Mouse (Mus musculus): ENCODE measurements at regions not wholly inside any gene's neighbourhood (a gene's known extent, or its start where the extent isn't known, plus 50 kb on each side); places are given as distances from the start of the nearest gene placed in this dataset.

- TF ChIP-seq CTCF (IDR thresholded peaks at IDR 0.05; ENCODE audit: low read depth, low read length), result no peak
- TF ChIP-seq EP300 (IDR thresholded peaks at IDR 0.05; ENCODE audit: insufficient read depth, low read depth, low read length), result no peak
- no peak for TF ChIP-seq POLR2A (IDR thresholded peaks at IDR 0.05; ENCODE audit: insufficient read depth, low read length)
- no peaks in the 10 kb centered on the region for H3K36me3 ChIP-seq (ENCODE audit: control insufficient read depth, insufficient read depth, low read length, poor library complexity, severe bottlenecking)
These were observed 54.7 kb downstream of the Spry2 start for GRCm38 (mm10) chr14:105841888-105842287.

DNA sequence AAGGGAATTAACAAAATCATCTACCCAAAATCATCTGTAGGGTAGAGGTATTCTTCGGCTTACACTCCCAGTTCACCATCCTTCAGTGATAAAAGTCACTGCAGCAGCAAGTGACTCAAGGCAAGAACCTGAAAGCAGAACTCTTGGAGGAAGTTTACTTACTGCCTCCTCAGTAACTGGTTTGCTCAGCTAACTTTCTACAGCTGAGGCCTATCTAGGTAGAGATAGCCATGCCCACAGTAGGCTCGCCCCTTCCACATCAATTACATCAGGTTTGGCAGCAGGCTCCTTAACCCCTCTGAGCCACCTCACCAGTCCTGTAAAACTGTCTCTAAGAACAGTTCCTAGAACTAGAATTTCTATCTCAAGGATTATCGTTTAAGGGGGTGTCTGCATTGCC is 59.1 kb downstream of the Spry2 start:
- Histone ChIP-seq H3K9ac (ENCODE audit: low read depth, poor library complexity, severe bottlenecking) (no peak overlapping the region), H3K4me1 (ENCODE audit: control insufficient read depth, insufficient read depth, low read length) (no peaks in the 10 kb centered on the region), H3K4me3 (ENCODE audit: low read depth, low read length) (no peak overlapping the region), H3K27ac (ENCODE audit: insufficient read depth, low read length) (no peak overlapping the region), H3K9me3 (replicated peaks; ENCODE audit: control insufficient read depth, insufficient read depth, low read length, poor library complexity, severe bottlenecking) (no peaks in the 10 kb centered on the region), H3K27me3 (ENCODE audit: control insufficient read depth, insufficient read depth, low read length, poor library complexity, severe bottlenecking) (no peaks in the 10 kb centered on the region), H3K36me3 (ENCODE audit: control insufficient read depth, insufficient read depth, low read length, poor library complexity, severe bottlenecking) (no peaks in the 10 kb centered on the region)
- TF ChIP-seq POLR2A (IDR thresholded peaks at IDR 0.05; ENCODE audit: insufficient read depth, low read length), result no peak
- no peak for TF ChIP-seq CTCF (IDR thresholded peaks at IDR 0.05; ENCODE audit: low read depth, low read length)
- TF ChIP-seq EP300 (IDR thresholded peaks at IDR 0.05; ENCODE audit: insufficient read depth, low read depth, low read length), result no peak

More at GRCm38 (mm10) chr14:105841888-105842287, 54.7 kb downstream of the Spry2 start:
- Histone ChIP-seq H3K9ac (ENCODE audit: low read depth, poor library complexity, severe bottlenecking) (no peak overlapping the region), H3K4me1 (ENCODE audit: control insufficient read depth, insufficient read depth, low read length) (no peaks in the 10 kb centered on the region), H3K27ac (ENCODE audit: insufficient read depth, low read length) (no peak overlapping the region), H3K4me3 (ENCODE audit: low read depth, low read length) (no peak overlapping the region), H3K9me3 (replicated peaks; ENCODE audit: control insufficient read depth, insufficient read depth, low read length, poor library complexity, severe bottlenecking) (no peaks in the 10 kb centered on the region), H3K27me3 (ENCODE audit: control insufficient read depth, insufficient read depth, low read length, poor library complexity, severe bottlenecking) (no peaks in the 10 kb centered on the region)

GRCm38 (mm10) chr14:105830701-105831100 is 65.9 kb downstream of the Spry2 start:
- TF ChIP-seq CTCF (IDR thresholded peaks at IDR 0.05; ENCODE audit: low read depth, low read length) (no peak), EP300 (IDR thresholded peaks at IDR 0.05; ENCODE audit: insufficient read depth, low read depth, low read length) (no peak), POLR2A (IDR thresholded peaks at IDR 0.05; ENCODE audit: insufficient read depth, low read length) (no peak)
- H3K36me3 ChIP-seq (ENCODE audit: control insufficient read depth, insufficient read depth, low read length, poor library complexity, severe bottlenecking), result no peaks in the 10 kb centered on the region
- no peaks in the 10 kb centered on the region for H3K9me3 ChIP-seq (replicated peaks; ENCODE audit: control insufficient read depth, insufficient read depth, low read length, poor library complexity, severe bottlenecking)
- H3K27me3 ChIP-seq (ENCODE audit: control insufficient read depth, insufficient read depth, low read length, poor library complexity, severe bottlenecking), result no peaks in the 10 kb centered on the region
- H3K4me1 ChIP-seq (ENCODE audit: control insufficient read depth, insufficient read depth, low read length), result no peaks in the 10 kb centered on the region
- H3K27ac ChIP-seq (ENCODE audit: insufficient read depth, low read length), result no peak overlapping the region
- no peak overlapping the region for H3K4me3 ChIP-seq (ENCODE audit: low read depth, low read length)
- H3K9ac ChIP-seq (ENCODE audit: low read depth, poor library complexity, severe bottlenecking), result no peak overlapping the region

DNA sequence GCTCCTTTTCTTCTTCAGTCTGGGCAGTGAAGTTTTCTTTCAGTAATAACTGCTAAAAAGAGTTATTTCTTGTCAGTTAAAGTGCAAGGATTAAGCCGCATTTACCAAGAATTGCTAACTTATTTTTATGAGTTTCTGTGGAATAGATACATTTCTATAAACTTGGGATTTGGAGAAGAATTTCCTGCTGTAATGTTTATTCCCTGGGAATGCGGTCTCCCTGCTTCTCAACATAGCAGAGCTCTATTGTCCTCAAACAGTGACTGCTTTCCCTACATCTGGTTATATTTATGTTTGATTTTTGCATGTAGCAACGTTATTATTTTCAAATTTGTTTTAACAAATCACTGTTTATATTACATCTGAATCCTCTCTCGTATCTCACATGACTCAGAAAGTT is 66.3 kb downstream of the Spry2 start:
- no peak overlapping the region for H3K27ac ChIP-seq (ENCODE audit: insufficient read depth, low read length)
- no peak overlapping the region for H3K4me3 ChIP-seq (ENCODE audit: low read depth, low read length)
- H3K4me1 ChIP-seq (ENCODE audit: control insufficient read depth, insufficient read depth, low read length), result no peaks in the 10 kb centered on the region
- H3K9me3 ChIP-seq (replicated peaks; ENCODE audit: control insufficient read depth, insufficient read depth, low read length, poor library complexity, severe bottlenecking), result no peaks in the 10 kb centered on the region
- TF ChIP-seq CTCF (IDR thresholded peaks at IDR 0.05; ENCODE audit: low read depth, low read length) (no peak), EP300 (IDR thresholded peaks at IDR 0.05; ENCODE audit: insufficient read depth, low read depth, low read length) (no peak), POLR2A (IDR thresholded peaks at IDR 0.05; ENCODE audit: insufficient read depth, low read length) (no peak)
- H3K36me3 ChIP-seq (ENCODE audit: control insufficient read depth, insufficient read depth, low read length, poor library complexity, severe bottlenecking), result no peaks in the 10 kb centered on the region
- no peaks in the 10 kb centered on the region for H3K27me3 ChIP-seq (ENCODE audit: control insufficient read depth, insufficient read depth, low read length, poor library complexity, severe bottlenecking)
- no peak overlapping the region for H3K9ac ChIP-seq (ENCODE audit: low read depth, poor library complexity, severe bottlenecking)

- no peaks in the 10 kb centered on the region; the same call in 1 of the 2 replicates for H3K27me3 ChIP-seq (ENCODE audit: control insufficient read depth, insufficient read depth, low read length, poor library complexity, severe bottlenecking)
- no peak overlapping the region for H3K4me3 ChIP-seq (ENCODE audit: low read depth, low read length)
- H3K4me1 ChIP-seq (ENCODE audit: control insufficient read depth, insufficient read depth, low read length), result no peaks in the 10 kb centered on the region
- no peaks in the 10 kb centered on the region for H3K36me3 ChIP-seq (ENCODE audit: control insufficient read depth, insufficient read depth, low read length, poor library complexity, severe bottlenecking)
- H3K9ac ChIP-seq (ENCODE audit: low read depth, poor library complexity, severe bottlenecking), result no peak overlapping the region
- no peak overlapping the region for H3K27ac ChIP-seq (ENCODE audit: insufficient read depth, low read length)
- H3K9me3 ChIP-seq (replicated peaks; ENCODE audit: control insufficient read depth, insufficient read depth, low read length, poor library complexity, severe bottlenecking), result no peaks in the 10 kb centered on the region; the same call in 1 of the 2 replicates
- TF ChIP-seq EP300 (IDR thresholded peaks at IDR 0.05; ENCODE audit: insufficient read depth, low read depth, low read length) (no peak), CTCF (IDR thresholded peaks at IDR 0.05; ENCODE audit: low read depth, low read length) (no peak), POLR2A (IDR thresholded peaks at IDR 0.05; ENCODE audit: insufficient read depth, low read length) (no peak)
These were observed 73.5 kb downstream of the Spry2 start for GRCm38 (mm10) chr14:105823129-105823528.

- no peaks in the 10 kb centered on the region for H3K4me1 ChIP-seq (ENCODE audit: control insufficient read depth, insufficient read depth, low read length)
These were observed 74.0 kb downstream of the Spry2 start for GRCm38 (mm10) chr14:105822653-105823052.

More at GRCm38 (mm10) chr14:105822653-105823052, 74.0 kb downstream of the Spry2 start:
- Histone ChIP-seq H3K27me3 (ENCODE audit: control insufficient read depth, insufficient read depth, low read length, poor library complexity, severe bottlenecking) (no peaks in the 10 kb centered on the region; the same call in 1 of the 2 replicates), H3K4me3 (ENCODE audit: low read depth, low read length) (no peak overlapping the region), H3K27ac (ENCODE audit: insufficient read depth, low read length) (no peak overlapping the region), H3K9ac (ENCODE audit: low read depth, poor library complexity, severe bottlenecking) (no peak overlapping the region), H3K36me3 (ENCODE audit: control insufficient read depth, insufficient read depth, low read length, poor library complexity, severe bottlenecking) (no peaks in the 10 kb centered on the region), H3K9me3 (replicated peaks; ENCODE audit: control insufficient read depth, insufficient read depth, low read length, poor library complexity, severe bottlenecking) (no peaks in the 10 kb centered on the region; the same call in 1 of the 2 replicates)
- TF ChIP-seq POLR2A (IDR thresholded peaks at IDR 0.05; ENCODE audit: insufficient read depth, low read length) (no peak), CTCF (IDR thresholded peaks at IDR 0.05; ENCODE audit: low read depth, low read length) (no peak), EP300 (IDR thresholded peaks at IDR 0.05; ENCODE audit: insufficient read depth, low read depth, low read length) (no peak)
